Mouse (Mus musculus) liver, embryonic 14.5 days (tissue): ENCODE results near the gene Tdrkh.

Source experiments
- CTCF ChIP-seq: IDR thresholded peaks from 2 replicates; pipeline ENCODE4 v1.5.1; 2016; ENCODE audit warnings: antibody characterized with exemption, low read depth, control low read depth
- EP300 ChIP-seq: IDR thresholded peaks from 2 replicates; pipeline ENCODE4 v1.6.1; 2016; ENCODE audit warnings: antibody characterized with exemption, low read depth

GRCm38 (mm10) chr3:94372641-94373040 is 40.4 kb upstream of the Tdrkh start, which contains the start of gene Rorc:
- TF ChIP-seq CTCF (no peak), EP300 (no peak)
